Mouse (Mus musculus): Measurements from ENCODE around the gene Hsp90ab1.

Gene Hsp90ab1

GRCm38 (mm10) chr17:45536264-45536663 lies 36.8 kb downstream of the Hsp90ab1 start:
- DNase-seq = peak; percentile 76 to 80

- DNase-seq = no peak
These were observed 40.2 kb downstream of the Hsp90ab1 start for GRCm38 (mm10) chr17:45532896-45533295.

GRCm38 (mm10) chr17:45530346-45530782 lies 42.7 kb downstream of the Hsp90ab1 start:
- no peak for DNase-seq

- DNase-seq = no peak
These were observed 46.5 kb downstream of the Hsp90ab1 start for GRCm38 (mm10) chr17:45526571-45526970.

- DNase-seq = no peak
These were observed 48.1 kb downstream of the Hsp90ab1 start for GRCm38 (mm10) chr17:45524961-45525360.

GRCm38 (mm10) chr17:45523263-45523662 lies 49.8 kb downstream of the Hsp90ab1 start, which contains the start of gene Tcte1:
TSS of gene Tcte1 (plus strand) at chr17:45523434.
- DNase-seq = peak; percentile 73 to 77

GRCm38 (mm10) chr17:45520136-45520535 lies 52.9 kb downstream of the Hsp90ab1 start:
- DNase-seq = no peak

- DNase-seq = no peak
These were observed 54.1 kb downstream of the Hsp90ab1 start for GRCm38 (mm10) chr17:45518766-45519475.

All from kidney, postnatal 4 days (tissue).